Mouse (Mus musculus): ENCODE results near the gene Saa2. TPM values are rescaled to one million over a fixed set of nuclear protein-coding genes. Genes with fewer than 3 reads are reported as not detected.

Saa2 gene
- polyA plus RNA-seq, 1 experiment, result 0.12 TPM

DNA sequence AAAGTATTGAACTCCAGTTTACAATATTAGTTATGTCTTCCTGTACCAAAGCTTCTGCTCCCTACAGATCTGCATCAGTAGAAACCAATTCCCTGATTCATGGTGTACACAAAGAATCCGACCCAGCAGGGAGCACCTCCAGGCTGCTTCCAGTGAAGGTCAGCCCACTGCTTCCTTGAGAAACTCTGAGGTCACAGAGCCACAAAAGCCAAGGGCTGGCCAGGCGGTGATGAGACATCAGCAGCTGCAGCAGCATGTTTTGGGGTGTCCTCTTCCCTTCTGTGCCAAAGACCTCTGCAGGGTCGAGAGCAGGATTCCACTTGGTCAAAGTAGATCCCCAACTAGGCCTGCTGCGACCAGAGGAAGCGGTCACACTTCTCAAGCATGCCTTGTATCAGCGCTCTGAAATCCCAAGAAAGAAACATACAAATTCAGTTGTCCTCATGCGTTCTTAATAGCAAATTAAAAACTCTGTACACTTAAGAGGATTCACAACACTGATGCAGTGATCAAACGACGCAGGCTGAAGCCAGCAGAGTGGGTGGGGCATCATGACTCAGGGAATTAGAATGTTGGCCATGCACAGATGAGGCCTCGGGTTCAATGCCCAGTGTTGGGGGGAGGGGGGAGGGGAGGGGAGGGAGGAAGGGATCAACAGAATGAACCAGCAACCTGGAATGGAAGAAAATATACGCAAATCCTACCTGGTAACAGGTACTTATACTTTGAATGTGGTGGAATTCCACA lies 9.6 kb downstream of the Saa2 start:
- DNase-seq (ENCODE audit: extremely low spot score in 1 of 2, low spot score in 1 of 2), result no peak

GRCm38 (mm10) chr7:46762601-46763000 lies 11.0 kb downstream of the Saa2 start:
- DNase-seq (ENCODE audit: extremely low spot score in 1 of 2, low spot score in 1 of 2), result no peak

DNA sequence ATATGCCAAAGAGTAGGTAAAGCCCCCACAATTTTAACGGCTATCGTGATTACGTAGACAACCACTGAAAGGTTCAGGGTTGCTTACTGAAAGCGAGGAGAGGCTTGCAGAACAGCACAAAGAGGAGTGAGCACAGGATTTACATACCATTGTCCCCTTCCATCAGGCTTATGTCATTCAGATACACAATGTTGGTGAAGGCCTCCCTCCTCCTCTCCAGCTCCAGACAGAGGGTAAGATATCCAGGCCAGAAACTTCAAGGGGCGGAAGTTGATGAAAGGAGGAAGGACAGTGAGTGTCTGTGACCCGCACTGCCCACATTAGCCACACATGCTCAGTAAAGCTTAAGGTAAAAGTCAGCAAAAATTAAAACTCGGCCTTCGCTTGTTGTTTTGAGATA lies 13.1 kb downstream of the Saa2 start:
- DNase-seq (ENCODE audit: extremely low spot score in 1 of 2, low spot score in 1 of 2), result no peak

DNA sequence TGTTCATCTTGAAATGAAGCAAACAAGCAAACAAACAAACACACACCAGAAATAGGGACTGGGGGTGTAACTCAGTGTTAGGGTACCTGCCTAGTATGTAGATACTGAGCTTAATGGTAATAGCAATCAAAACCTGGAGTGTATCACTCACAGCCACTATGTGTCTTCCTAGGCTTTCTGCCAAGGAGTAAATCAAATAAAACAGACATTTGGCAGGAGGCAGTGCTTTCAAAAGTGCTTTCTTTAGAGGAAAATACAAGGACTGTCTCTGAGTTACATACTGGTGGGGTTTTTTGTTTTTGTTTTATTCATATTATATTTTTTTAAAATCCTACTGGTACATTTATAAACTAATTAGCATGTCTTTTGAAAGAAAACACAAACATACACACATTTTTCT lies 15.8 kb downstream of the Saa2 start:
- no peak for DNase-seq (ENCODE audit: extremely low spot score in 1 of 2, low spot score in 1 of 2)

- no peak for DNase-seq (ENCODE audit: extremely low spot score in 1 of 2, low spot score in 1 of 2)
These were observed 16.9 kb downstream of the Saa2 start for GRCm38 (mm10) chr7:46768451-46768850.

- DNase-seq (ENCODE audit: extremely low spot score in 1 of 2, low spot score in 1 of 2), result peak in 1 of 2 experiments; percentile 61
These were observed 19.1 kb downstream of the Saa2 start for GRCm38 (mm10) chr7:46770706-46771105.

DNA sequence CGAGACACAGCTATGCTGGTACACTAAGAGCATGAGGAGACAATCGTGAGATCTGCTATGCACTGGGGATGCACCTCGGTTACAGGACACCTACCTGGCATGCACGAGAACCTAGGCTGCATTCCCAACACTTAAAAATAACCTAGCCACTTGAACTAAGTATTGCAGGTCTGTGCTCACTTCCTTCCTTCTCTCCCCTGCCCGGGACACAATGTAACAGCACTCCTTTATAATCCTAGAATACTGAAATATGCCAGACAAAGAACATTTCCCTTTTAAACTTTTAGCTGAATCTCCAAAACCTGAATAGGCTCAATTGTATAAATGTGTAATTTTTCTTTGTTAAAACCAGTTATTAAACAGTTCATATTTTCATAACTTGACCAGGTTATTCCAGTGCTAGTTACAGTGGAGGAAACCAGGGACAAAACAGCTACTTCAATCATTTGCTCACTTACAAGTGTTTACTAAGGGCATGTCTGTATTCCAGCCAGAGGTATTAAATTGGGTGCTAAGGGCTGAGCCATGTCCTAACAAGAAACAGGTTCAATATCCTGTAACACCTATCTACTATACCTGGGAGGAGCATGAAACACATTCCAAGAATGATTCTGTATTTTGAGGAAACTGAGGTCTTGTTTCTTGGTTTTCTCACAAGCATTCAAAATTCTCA lies 37.7 kb downstream of the Saa2 start:
- no peak for DNase-seq (ENCODE audit: extremely low spot score in 1 of 2, low spot score in 1 of 2)

- no peak for DNase-seq (ENCODE audit: extremely low spot score in 1 of 2, low spot score in 1 of 2)
These were observed 42.3 kb downstream of the Saa2 start for GRCm38 (mm10) chr7:46793871-46794270.

GRCm38 (mm10) chr7:46795287-46796205 lies 44.0 kb downstream of the Saa2 start, which contains the start of the genes Hps5 and Gtf2h1:
Gene Hps5, minus strand, starts transcription at chr7:46796064.
Gene Gtf2h1, plus strand, starts transcription at chr7:46796103.
- DNase-seq (ENCODE audit: extremely low spot score in 1 of 2, low spot score in 1 of 2), result peak; percentile 91 to 98

GRCm38 (mm10) chr7:46796206-46796679 lies 44.7 kb downstream of the Saa2 start:
- DNase-seq (ENCODE audit: extremely low spot score in 1 of 2, low spot score in 1 of 2), result no peak

DNA sequence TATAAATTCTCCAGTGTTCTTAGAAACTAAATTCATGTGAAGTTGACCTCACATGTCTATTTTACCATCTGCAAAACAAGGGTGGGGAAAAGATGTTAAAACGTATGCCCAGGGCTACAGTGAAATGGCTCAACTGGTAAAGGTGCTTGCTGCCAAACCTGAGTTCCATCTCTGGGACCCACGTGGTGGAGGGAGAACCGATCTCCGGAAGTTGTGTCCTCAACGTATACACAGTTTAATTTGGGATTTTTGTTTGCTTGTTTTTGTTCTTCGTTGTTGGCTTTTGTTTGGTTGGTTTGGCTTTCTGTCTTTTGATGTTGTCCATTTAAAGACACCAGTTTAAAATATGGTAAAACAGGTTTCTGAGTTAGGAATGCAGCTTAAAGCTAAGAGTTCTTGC lies 45.2 kb downstream of the Saa2 start:
- no peak for DNase-seq (ENCODE audit: extremely low spot score in 1 of 2, low spot score in 1 of 2)

Other genes with a start within 250 kb of the Saa2 start
- 48.0 and 50.4 TPM in 2 replicates for gene Sergef, start 112.0 kb upstream of the Saa2 start, polyA plus RNA-seq (2012; rRNA removed)
- gene Tph1, start 79.3 kb upstream of the Saa2 start, polyA plus RNA-seq (2012; rRNA removed), result 0.27 and 0.34 TPM in 2 replicates
- gene Saal1, start 41.1 kb upstream of the Saa2 start, polyA plus RNA-seq (2012; rRNA removed), result 8.1 and 9.1 TPM in 2 replicates
- gene Saa3, start 36.1 kb upstream of the Saa2 start, polyA plus RNA-seq (2012; rRNA removed), result not detected in 2 replicates
- gene Saa4, start 19.2 kb upstream of the Saa2 start, polyA plus RNA-seq (2012; rRNA removed), result not detected in 2 replicates
- gene Saa1, start 8.8 kb upstream of the Saa2 start, polyA plus RNA-seq (2012; rRNA removed), result not detected in 2 replicates
- 16.1 and 18.8 TPM in 2 replicates for gene Hps5, start 44.3 kb downstream of the Saa2 start, polyA plus RNA-seq (2012; rRNA removed)
- 29.5 and 32.4 TPM in 2 replicates for gene Gtf2h1, start 44.3 kb downstream of the Saa2 start, polyA plus RNA-seq (2012; rRNA removed)
- 323 and 354 TPM in 2 replicates for gene Ldha, start 89.7 kb downstream of the Saa2 start, polyA plus RNA-seq (2012; rRNA removed)
- not detected in 2 replicates for gene Ldhc, start 109.4 kb downstream of the Saa2 start, polyA plus RNA-seq (2012; rRNA removed)
- gene Tsg101, start 168.2 kb downstream of the Saa2 start, polyA plus RNA-seq (2012; rRNA removed), result 77.6 and 78.8 TPM in 2 replicates
- 6.3 and 7.7 TPM in 2 replicates for gene Uevld, start 206.7 kb downstream of the Saa2 start, polyA plus RNA-seq (2012; rRNA removed)
- not detected in 2 replicates for gene Gm9999, start 231.8 kb downstream of the Saa2 start, polyA plus RNA-seq (2012; rRNA removed)